20 mouse cellular contexts compared by ENCODE assay signal in genomic region chr1:106062891-106063590, GRCm38 (mm10).
DNase-seq lines count a peak whose midpoint lies in the region; ATAC-seq lines count a peak whose summit lies in the region.
"Had no signal": no experiment of that assay in that cellular context is flagged by ENCODE, and none has a peak within 500 bp of the region (broad histone marks: within the 10 kb centered on the region; RNA-seq: fewer than 3 reads in every experiment).

No protein-coding gene starts in this region.

- ATAC-seq in heart, embryonic 15.5 days (replicated peaks; ENCODE audit: insufficient number of reproducible peaks, insufficient read depth, low FRiP score, low read depth) = no peak
- no peak for ATAC-seq in liver, embryonic 11.5 days (replicated peaks; ENCODE audit: low FRiP score)
- no peak for ATAC-seq in liver, embryonic 12.5 days
- ATAC-seq: activated CD4-positive, CD25-positive, alpha-beta regulatory T cell, adult 4 months; forebrain, embryonic 13.5 days; forebrain, postnatal 0 days; intestine, embryonic 16.5 days; Patski had no signal

- H3K4me3 ChIP-seq in heart, embryonic 15.5 days = no peak overlapping the region
- no peak overlapping the region for H3K4me3 ChIP-seq in liver, embryonic 11.5 days (ENCODE audit: low read depth, low read length)
- H3K4me3 ChIP-seq in liver, embryonic 12.5 days = no peak overlapping the region
- H3K4me3 ChIP-seq in limb, embryonic 10.5 days = no peak overlapping the region
- H3K4me3 ChIP-seq: embryonic facial prominence, embryonic 10.5 days; forebrain, embryonic 13.5 days; hindbrain, embryonic 12.5 days had no signal

- H3K9ac ChIP-seq in heart, embryonic 15.5 days = no peak overlapping the region
- no peak overlapping the region for H3K9ac ChIP-seq in liver, embryonic 11.5 days (ENCODE audit: low read depth, low read length)
- H3K9ac ChIP-seq in liver, embryonic 12.5 days = no peak overlapping the region
- H3K9ac ChIP-seq: forebrain, embryonic 13.5 days; forebrain, postnatal 0 days; hindbrain, embryonic 12.5 days had no signal

- peak; percentile 62 to 74 for DNase-seq in cerebellum, postnatal 14 days
- no peak for DNase-seq in cerebellum, adult 18-20 months
- DNase-seq in heart, adult 9 months (ENCODE audit: low spot score in 2 of 2) = no peak
- DNase-seq in liver, embryonic 11.5 days (ENCODE audit: low spot score) = peak; percentile 17
- DNase-seq in limb, embryonic 10.5 days (ENCODE audit: low spot score) = peak; percentile 18
- DNase-seq in Muller cell, postnatal 12 days (ENCODE audit: inconsistent ontology term) = no peak
- DNase-seq: adrenal gland, postnatal 14 days; cerebellum, adult 11-12 months; forebrain, postnatal 0 days; gastrocnemius, postnatal 36 days; heart, postnatal 36 days had no signal

- H3K9me3 ChIP-seq in heart, embryonic 15.5 days (replicated peaks) = no peaks in the 10 kb centered on the region
- H3K9me3 ChIP-seq in liver, embryonic 11.5 days (ENCODE audit: control insufficient read depth, low read length) = no peaks in the 10 kb centered on the region
- H3K9me3 ChIP-seq in liver, embryonic 12.5 days (replicated peaks) = no peaks in the 10 kb centered on the region
- H3K9me3 ChIP-seq in limb, embryonic 10.5 days (replicated peaks) = no peaks in the 10 kb centered on the region
- H3K9me3 ChIP-seq: embryonic facial prominence, embryonic 10.5 days; forebrain, embryonic 13.5 days; hindbrain, embryonic 12.5 days had no signal

- no peaks in the 10 kb centered on the region for H3K27me3 ChIP-seq in heart, embryonic 15.5 days
- no peaks in the 10 kb centered on the region for H3K27me3 ChIP-seq in liver, embryonic 11.5 days (replicated peaks; ENCODE audit: control insufficient read depth, insufficient read depth, low read length)
- H3K27me3 ChIP-seq in liver, embryonic 12.5 days (replicated peaks) = no peaks in the 10 kb centered on the region
- H3K27me3 ChIP-seq in limb, embryonic 10.5 days (ENCODE audit: low read depth, poor library complexity, severe bottlenecking) = no peaks in the 10 kb centered on the region
- H3K27me3 ChIP-seq: forebrain, embryonic 13.5 days; hindbrain, embryonic 12.5 days; Patski had no signal

- no peaks in the 10 kb centered on the region for H3K36me3 ChIP-seq in heart, embryonic 15.5 days
- H3K36me3 ChIP-seq in liver, embryonic 11.5 days (ENCODE audit: control insufficient read depth, insufficient read depth, low read length) = no peaks in the 10 kb centered on the region
- no peaks in the 10 kb centered on the region for H3K36me3 ChIP-seq in liver, embryonic 12.5 days
- no peaks in the 10 kb centered on the region for H3K36me3 ChIP-seq in limb, embryonic 10.5 days
- H3K36me3 ChIP-seq: embryonic facial prominence, embryonic 10.5 days; hindbrain, embryonic 12.5 days had no signal

- WGBS in heart, embryonic 15.5 days = 86% methylated on average over 9 of the region's 9 CpGs
- 83% methylated on average over 9 of the region's 9 CpGs for WGBS in liver, embryonic 11.5 days
- WGBS in liver, embryonic 12.5 days (ENCODE audit: insufficient replicate concordance) = 77% methylated on average over 9 of the region's 9 CpGs
- WGBS in limb, embryonic 10.5 days = 96% methylated on average over 9 of the region's 9 CpGs

- peaks cover 22% of the 10 kb centered on the region for H3K4me1 ChIP-seq in heart, embryonic 15.5 days (replicated peaks)
- no peaks in the 10 kb centered on the region for H3K4me1 ChIP-seq in liver, embryonic 11.5 days (replicated peaks; ENCODE audit: control insufficient read depth, insufficient read depth, low read length)
- H3K4me1 ChIP-seq in liver, embryonic 12.5 days = no peaks in the 10 kb centered on the region
- H3K4me1 ChIP-seq in limb, embryonic 10.5 days = 0 out of 2 replicates have a peak, but pooled peaks cover 4% of the 10 kb centered on the region

- no peak overlapping the region for H3K4me2 ChIP-seq in heart, embryonic 15.5 days
- no peak overlapping the region for H3K4me2 ChIP-seq in liver, embryonic 11.5 days
- no peak overlapping the region for H3K4me2 ChIP-seq in liver, embryonic 12.5 days
- H3K4me2 ChIP-seq: forebrain, embryonic 13.5 days; heart, embryonic 11.5 days; hindbrain, embryonic 12.5 days had no signal

- 0 out of 2 replicates have a peak overlapping the region, but pooled peaks have one; percentile 4 for H3K27ac ChIP-seq in heart, embryonic 15.5 days
- H3K27ac ChIP-seq in liver, embryonic 11.5 days (ENCODE audit: low read depth, low read length) = no peak overlapping the region
- no peak overlapping the region for H3K27ac ChIP-seq in liver, embryonic 12.5 days
- no peak overlapping the region for H3K27ac ChIP-seq in limb, embryonic 10.5 days
- H3K27ac ChIP-seq: embryonic facial prominence, embryonic 10.5 days; forebrain, embryonic 13.5 days; hindbrain, embryonic 12.5 days had no signal

Comparison
In these comparisons a context has a peak if more than half of its experiments do, and no peak if none do; other contexts are left out.
1. DNase-seq: peak in cerebellum, postnatal 14 days (2 of 2), liver, embryonic 11.5 days (single experiment) and limb, embryonic 10.5 days (single experiment); none in cerebellum, adult 18-20 months (0 of 2), heart, adult 9 months (0 of 2) and Muller cell, postnatal 12 days (single experiment).